Mouse (Mus musculus) spleen, adult 2 months (tissue): ENCODE measurements around the gene Bcl2l10.

Experiments
- CTCF ChIP-seq: fragments of 200-500 bp; IDR thresholded peaks from 2 replicates; pipeline ENCODE4 v1.5.1; 2011; ENCODE audit warnings: mild to moderate bottlenecking, inconsistent platforms; ENCODE audit not compliant: insufficient read depth, insufficient read length, insufficient replicate concordance; ENCODE audit errors: extremely low read depth
- POLR2A ChIP-seq: fragments of 200-500 bp; IDR thresholded peaks from 2 replicates; pipeline ENCODE4 v1.6.1; 2011; ENCODE audit warnings: low read depth, low read length, inconsistent platforms

- TF ChIP-seq CTCF (no peak), POLR2A (no peak)
Measured at GRCm38 (mm10) chr9:75322099-75322885, 25.3 kb upstream of the Bcl2l10 start.
